Mouse (Mus musculus) embryo, embryonic 11 days (tissue): ENCODE data around the gene Adcy3.
A peak's percentile ranks its signal among the peaks of the same experiment; 100 is the strongest.
"Not testable (repeated sequence)": the region's sequence is repeated elsewhere in the genome, so short reads cannot be mapped to it uniquely, and the experiment has no call there.

Experiments
- DNase-seq: peaks from one replicate; pipeline ENCODE4 v3.0.0-alpha.2; 2015

The Adcy3 gene

GRCm38 (mm10) chr12:4184648-4185047 lies 51.7 kb downstream of the Adcy3 start:
- DNase-seq = no peak

DNA sequence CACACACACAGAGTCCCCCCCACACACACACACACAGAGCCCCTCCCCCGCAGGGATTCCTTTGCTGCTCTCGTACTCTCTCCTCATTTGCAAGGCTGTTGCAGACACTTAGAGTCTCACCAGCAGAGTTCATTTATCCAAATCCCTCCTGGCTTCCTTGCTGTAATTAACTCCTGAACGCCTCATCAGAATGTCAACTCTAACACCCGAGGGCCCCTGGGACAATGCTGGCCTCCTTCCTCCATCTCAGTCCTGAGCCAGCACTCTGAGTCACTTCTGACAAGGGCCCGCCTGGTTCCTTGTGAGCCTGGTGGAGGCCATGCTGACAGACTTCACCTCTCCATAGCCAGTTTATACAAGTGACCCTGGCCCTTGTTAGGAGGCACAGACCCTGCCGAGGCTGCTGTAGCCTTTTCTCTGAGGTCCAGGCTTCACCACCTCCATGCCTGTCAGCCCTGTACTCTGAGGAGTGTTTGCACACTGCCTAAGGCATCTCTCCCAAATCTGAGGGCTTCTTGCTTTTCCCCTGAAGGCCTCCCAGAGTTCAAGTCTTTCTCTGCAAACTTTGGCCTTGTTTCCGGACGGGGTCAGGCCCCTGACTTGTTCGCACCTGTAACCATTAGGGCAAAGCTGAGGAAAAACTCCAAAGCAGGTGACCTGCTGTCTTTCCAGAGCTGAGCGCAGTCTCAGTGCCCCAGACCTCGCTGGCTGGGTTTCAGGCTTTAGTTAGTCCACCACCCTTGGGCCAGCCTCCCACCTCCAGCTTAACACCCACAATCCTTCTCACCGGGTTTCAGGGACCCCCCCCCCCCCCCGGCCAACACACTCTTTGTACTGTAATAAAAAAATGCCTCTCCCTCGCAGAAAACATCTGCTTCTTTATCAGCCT lies 55.5 kb downstream of the Adcy3 start:
- peak; percentile 71 for DNase-seq

- peak; percentile 47 for DNase-seq
These were observed 56.2 kb downstream of the Adcy3 start for GRCm38 (mm10) chr12:4189060-4189447.

- DNase-seq = peak; percentile 25
These were observed 59.6 kb downstream of the Adcy3 start for GRCm38 (mm10) chr12:4192514-4192913.

GRCm38 (mm10) chr12:4193025-4193740 lies 60.3 kb downstream of the Adcy3 start:
- peak; percentile 55 for DNase-seq

DNA sequence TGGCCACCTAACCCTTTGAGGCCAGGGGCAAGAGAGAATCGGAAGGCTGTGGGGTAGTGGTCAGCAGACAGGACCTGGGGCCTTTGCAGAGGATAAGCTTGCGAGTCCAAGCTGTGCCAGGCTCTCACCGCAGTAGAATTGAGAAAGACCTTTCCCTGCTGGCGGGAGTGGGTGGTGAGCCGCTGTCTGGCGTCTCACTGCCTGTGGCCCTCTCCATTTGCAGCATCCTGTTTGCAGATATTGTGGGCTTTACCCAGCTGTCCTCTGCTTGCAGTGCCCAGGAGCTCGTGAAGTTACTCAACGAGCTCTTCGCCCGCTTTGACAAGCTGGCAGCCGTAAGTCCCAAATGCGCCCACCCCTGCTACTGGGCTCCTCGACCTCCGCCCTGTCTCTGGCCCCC lies 61.7 kb downstream of the Adcy3 start:
- DNase-seq = no peak

- no peak for DNase-seq
These were observed 65.8 kb downstream of the Adcy3 start for GRCm38 (mm10) chr12:4198702-4199101.

DNA sequence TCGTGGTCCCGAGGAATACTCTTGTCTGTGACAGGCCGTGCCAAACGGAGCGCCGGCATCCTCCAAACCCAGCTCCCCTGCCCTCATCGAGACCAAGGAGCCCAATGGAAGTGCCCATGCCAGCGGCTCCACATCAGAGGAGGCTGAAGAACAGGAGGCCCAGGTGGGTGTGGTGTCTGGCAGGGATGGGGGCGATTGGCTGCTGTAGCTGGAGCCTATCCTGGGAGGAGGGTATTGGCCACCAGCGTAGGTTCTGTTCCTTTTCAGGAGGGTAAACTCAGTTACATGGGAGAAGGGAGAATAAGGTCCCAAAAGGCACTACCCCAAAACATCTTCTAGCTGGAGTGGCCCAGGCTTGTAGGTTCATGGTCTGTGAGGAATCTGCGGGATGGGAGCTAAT lies 66.4 kb downstream of the Adcy3 start:
- DNase-seq = no peak

GRCm38 (mm10) chr12:4201454-4202200 lies 68.7 kb downstream of the Adcy3 start:
- DNase-seq = no peak

GRCm38 (mm10) chr12:4202206-4202605 lies 69.3 kb downstream of the Adcy3 start:
- no peak for DNase-seq

GRCm38 (mm10) chr12:4206106-4206505 lies 73.2 kb downstream of the Adcy3 start:
- no peak for DNase-seq

GRCm38 (mm10) chr12:4208405-4209133 lies 75.7 kb downstream of the Adcy3 start:
- peak; percentile 48 for DNase-seq

GRCm38 (mm10) chr12:4209196-4209595 lies 76.3 kb downstream of the Adcy3 start:
- DNase-seq = no peak

DNA sequence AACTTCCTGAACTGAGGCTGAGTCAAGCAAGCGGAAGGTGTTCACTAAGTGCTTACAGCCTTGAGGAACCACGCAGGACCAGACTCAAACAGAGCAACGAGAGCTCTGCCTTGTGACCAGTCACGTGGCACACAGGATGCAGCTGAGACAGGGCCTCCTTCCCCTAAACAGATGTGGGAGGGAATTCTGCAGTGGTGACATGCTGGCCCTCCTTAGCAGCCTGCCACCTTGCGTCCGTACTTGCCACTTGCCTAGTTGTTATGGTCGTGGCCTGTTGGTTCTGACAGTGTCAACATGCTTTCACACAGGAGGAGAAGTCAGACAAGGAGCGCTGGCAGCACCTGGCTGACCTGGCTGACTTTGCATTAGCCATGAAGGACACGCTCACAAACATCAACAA lies 78.3 kb downstream of the Adcy3 start:
- no peak for DNase-seq

DNA sequence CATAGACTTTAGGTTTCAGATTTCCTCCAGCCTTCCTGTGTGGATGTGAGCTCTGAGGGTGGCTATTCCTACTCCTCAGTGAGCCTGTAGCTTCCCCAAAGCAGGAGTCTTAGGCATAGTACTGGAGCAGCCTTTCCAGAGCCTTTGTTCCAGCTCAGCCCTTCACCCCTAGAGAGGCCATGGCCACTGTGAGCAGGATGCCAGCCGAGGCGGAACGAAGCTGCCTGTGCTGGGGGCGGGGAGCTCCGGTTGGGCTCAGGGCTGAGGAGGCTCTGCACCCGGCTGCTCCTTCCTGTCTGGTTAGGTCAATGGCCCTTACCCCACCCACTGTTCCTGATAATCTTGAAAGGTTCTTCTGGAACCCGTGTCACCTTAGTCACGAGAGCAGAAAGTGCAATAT lies 80.0 kb downstream of the Adcy3 start:
- peak; percentile 21 for DNase-seq

- DNase-seq = no peak
These were observed 97.3 kb downstream of the Adcy3 start for GRCm38 (mm10) chr12:4230156-4230555.

DNA sequence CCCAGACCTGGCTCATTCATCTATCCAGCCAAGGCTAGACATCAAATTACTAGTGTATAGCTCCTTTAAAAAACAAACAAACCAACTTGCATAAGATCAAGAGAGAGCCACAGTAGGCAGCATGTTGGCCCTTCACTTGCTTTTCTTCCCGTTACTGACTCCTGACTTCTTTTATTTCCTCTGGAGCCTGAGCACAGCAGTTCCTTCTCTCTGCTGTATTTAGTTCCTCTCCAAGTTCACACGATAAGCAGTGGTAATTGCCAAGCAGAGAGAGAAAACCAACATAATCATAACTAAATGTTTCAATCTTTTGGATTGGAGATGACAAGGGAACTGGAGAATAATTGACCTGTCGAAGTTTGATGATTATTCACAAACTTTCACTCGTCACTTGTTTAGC lies 99.9 kb downstream of the Adcy3 start:
- no peak for DNase-seq

- peak; percentile 96 for DNase-seq
These were observed 100.9 kb downstream of the Adcy3 start, which contains the start of the genes Ptrhd1 and Cenpo for GRCm38 (mm10) chr12:4233572-4234508. TSS of gene Ptrhd1 (plus strand) at chr12:4234027. TSS of gene Cenpo (minus strand) at chr12:4234294.

DNA sequence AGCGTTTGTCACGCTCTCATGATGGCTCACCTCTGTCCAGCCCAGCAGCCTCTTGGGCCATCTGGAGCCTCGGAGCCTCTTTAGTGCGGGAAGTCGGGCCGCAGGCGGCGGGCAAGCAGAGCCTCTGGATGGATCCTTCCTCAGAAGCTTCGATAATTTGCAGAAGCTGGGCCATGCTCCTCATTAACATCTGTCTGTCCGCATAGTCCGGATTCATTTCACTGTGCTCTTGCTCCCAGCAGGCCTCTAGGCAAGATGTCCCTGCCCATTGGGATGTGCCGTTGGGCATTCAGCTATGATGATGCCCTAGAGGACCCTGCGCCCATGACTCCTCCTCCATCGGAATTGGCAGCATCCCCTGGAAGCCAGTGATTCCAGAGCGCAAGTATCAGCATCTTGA lies 104.6 kb downstream of the Adcy3 start:
- DNase-seq = no peak

GRCm38 (mm10) chr12:4240281-4240680 lies 107.4 kb downstream of the Adcy3 start:
- not testable (repeated sequence) for DNase-seq

DNA sequence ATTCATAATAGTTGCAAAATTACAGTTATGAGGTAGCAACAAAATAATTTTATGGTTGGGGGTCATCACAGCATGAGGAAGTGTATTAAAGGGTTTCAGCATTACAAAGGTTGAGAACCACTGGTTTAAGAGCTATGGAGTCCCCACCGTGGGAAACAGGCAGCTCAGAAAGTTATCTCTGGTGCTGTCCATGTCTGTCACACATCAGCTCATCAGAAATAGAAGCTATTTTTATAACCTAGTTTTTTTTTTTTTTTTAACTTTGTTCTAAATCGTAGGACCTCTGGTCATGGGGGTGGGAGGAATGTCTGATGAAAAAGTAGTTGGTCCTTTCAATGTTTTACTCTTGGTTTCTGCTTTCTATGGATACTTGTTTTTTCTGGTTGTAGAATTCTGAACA lies 110.9 kb downstream of the Adcy3 start:
- no peak for DNase-seq
